Mouse (Mus musculus): ENCODE measurements at regions not wholly inside any gene's neighbourhood (a gene's known extent, or its start where the extent isn't known, plus 50 kb on each side); places are given as distances from the start of the nearest gene placed in this dataset.

DNA sequence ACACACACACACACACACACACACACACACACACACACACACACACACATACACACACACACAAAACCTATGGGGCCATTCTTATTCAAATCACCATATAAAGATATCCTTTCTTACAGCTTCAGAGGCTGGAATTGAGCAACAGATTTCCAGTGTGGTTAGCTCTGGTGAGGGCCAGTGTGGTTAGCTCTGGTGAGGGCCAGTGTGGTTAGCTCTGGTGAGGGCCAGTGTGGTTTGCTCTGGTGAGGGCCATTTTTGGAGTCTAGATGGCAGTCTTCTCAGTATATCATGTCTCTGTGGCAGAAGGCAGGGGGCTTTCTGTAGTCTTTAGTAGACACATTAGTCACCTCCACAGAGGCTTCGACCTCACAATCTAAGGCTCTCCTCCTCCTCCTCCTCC lies 191.5 kb upstream of the 9630041A04Rik start:
- no peak for DNase-seq (ENCODE audit: extremely low read depth, low read depth, low spot score)

GRCm38 (mm10) chr9:101649816-101650215 lies 211.8 kb upstream of the 9630041A04Rik start:
- no peak for DNase-seq (ENCODE audit: extremely low read depth, low read depth, low spot score)

GRCm38 (mm10) chr9:101641524-101641923 lies 220.1 kb upstream of the 9630041A04Rik start:
- no peak for DNase-seq (ENCODE audit: extremely low read depth, low read depth, low spot score)

- no peak for DNase-seq (ENCODE audit: extremely low read depth, low read depth, low spot score)
Observed at GRCm38 (mm10) chr9:101640598-101640997, 221.0 kb upstream of the 9630041A04Rik start.

GRCm38 (mm10) chr9:101616261-101616660 lies 245.4 kb upstream of the 9630041A04Rik start:
- no peak for DNase-seq (ENCODE audit: extremely low read depth, low read depth, low spot score)

DNA sequence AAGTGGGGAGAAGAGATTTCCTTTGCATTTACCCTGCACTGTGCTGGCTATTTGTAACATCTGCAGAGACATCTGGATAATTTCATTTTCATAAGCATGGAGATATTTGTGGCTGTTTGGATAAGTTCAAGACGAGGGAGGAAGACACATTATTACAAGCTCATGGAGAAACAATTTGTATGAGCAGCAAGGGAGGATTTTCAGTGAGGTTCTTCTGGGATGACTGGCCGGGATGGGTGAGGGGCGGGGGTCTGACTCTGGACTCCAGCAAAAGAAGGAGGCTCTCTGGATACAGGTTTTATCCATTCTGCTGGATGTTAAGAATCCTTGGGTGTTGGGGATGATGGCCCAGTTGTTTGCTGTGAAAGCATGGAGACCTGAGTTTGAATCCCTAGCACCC lies 246.5 kb upstream of the 9630041A04Rik start:
- no peak for DNase-seq (ENCODE audit: extremely low read depth, low read depth, low spot score)

DNA sequence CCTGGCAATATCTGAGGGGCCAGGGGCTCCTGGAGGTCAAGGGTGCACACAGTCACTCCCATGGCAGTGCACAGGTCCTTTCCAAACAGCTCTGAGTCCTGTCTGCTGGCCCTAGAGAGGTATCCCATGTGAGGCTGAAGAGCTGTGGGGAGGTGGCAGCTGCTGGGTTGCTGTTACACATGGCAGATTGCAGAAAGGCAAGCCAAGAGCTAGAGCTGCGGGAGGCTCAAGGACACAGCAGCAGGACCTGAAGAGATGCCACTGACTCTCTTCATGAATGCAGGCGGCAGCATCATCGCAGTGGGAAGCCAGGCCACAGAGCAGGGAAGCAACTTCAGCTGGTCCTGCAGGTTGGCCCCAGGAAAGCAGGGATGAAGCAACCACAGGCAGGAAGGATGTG lies 247.7 kb upstream of the 9630041A04Rik start:
- DNase-seq (ENCODE audit: extremely low read depth, low read depth, low spot score) = no peak

DNA sequence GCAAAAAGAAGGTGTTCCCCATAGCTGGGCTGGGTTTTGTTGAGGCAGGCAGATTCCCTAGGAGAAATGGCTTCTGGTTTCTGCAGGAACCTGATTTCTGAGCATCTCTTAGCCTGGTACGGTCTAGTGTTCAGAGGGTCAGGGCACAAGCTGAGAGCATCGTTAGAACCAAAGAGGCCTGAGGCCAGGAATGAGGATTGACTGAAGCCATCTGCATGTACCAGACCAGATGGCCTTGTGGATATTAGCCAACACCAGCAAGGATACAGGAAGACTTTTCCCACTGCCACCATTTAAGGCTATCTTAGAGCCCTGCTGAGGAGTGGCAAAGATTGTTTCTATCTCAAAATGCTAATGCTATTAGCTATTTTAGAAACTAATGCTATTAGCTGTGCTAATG lies 248.2 kb upstream of the 9630041A04Rik start:
- no peak for DNase-seq (ENCODE audit: extremely low read depth, low read depth, low spot score)

DNA sequence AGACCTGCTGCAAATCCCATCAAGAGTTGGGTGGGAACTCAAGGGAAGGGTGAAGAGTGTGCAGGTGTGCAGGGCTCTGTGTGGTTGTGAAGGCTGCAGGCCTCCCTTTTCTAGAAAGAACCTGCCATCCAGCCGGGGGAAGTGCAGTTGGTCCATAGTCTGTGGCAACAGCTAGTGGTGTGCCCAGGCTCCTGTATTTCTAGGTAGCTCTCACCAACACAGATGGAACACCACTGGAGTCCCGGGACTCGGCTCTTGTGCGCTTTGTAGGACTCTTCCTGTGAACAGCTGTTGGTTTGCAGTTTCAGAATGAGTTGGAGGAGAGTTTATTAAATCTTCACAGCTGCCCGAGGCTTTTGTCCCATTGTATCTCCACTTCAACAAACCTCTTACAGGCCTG lies 248.7 kb upstream of the 9630041A04Rik start:
- DNase-seq (ENCODE audit: extremely low read depth, low read depth, low spot score) = no peak

DNA sequence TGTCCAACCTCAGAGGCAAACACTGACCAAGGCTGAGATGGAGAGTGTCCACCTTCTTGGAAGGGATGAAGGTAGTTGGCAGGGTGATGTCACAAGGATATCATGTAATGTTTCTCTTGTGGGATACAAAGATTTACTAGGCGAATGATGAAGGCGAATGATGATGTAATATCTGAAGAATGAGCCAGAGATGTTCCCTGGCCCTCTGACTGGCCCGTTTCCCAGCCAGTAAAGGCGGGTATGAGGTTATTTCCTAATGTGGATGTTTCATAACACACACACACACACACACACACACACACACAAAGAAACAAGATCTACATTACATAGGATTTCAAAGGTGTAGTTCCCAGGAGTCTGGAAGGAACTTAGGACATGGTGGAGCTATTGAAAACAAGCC lies 249.1 kb upstream of the 9630041A04Rik start:
- no peak for DNase-seq (ENCODE audit: extremely low read depth, low read depth, low spot score)

- no peak for DNase-seq (ENCODE audit: extremely low read depth, low read depth, low spot score)
Observed at GRCm38 (mm10) chr9:101611481-101611880, 250.2 kb upstream of the 9630041A04Rik start.

GRCm38 (mm10) chr9:101610806-101611443 lies 250.7 kb upstream of the 9630041A04Rik start:
- DNase-seq (ENCODE audit: extremely low read depth, low read depth, low spot score) = no peak

DNA sequence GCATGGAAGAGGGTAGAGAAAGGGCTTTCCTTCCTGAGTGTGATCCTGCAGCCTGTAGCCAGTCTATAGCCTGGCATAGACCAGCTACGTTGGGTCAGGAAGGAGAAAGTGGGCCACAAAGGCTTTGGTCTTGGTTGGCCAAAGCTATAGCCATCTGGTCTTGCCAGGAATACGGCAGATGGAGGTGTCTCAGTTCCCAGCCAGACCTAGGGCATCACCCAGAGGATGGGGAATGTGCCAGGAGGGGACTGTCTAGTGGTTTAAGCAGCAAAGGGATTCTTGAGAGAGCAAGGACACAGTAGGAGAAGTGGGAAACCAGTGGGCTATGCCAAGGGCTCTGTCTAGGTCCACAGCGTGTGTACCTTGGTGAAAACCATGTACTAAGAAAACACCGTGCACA lies 251.3 kb upstream of the 9630041A04Rik start:
- DNase-seq (ENCODE audit: extremely low read depth, low read depth, low spot score) = no peak

- no peak for DNase-seq (ENCODE audit: extremely low read depth, low read depth, low spot score)
Observed at GRCm38 (mm10) chr9:101602799-101603198, 258.8 kb upstream of the 9630041A04Rik start.

DNA sequence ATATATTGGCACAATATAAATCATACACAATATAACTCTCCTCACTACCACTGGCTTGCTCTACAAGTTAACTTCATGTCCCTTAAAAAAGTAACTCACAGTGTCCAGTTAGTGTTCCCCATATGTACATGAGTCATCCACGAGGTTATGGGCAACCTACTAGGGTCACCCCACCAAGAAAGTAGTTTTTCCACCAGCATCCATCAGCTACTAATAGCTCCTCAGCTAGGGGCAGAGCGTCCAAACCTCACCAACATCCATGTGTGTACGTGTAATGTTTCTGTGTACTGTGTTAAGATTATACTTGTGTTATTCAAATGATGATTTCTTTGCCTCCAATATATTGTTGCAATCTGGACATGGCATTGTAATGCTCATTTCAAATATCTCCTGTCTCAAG lies 264.7 kb upstream of the 9630041A04Rik start:
- DNase-seq (ENCODE audit: extremely low read depth, low read depth, low spot score) = no peak

- no peak for DNase-seq (ENCODE audit: extremely low read depth, low read depth, low spot score)
Observed at GRCm38 (mm10) chr9:101595101-101595650, 266.5 kb upstream of the 9630041A04Rik start.

GRCm38 (mm10) chr9:101592621-101593020 lies 269.0 kb upstream of the 9630041A04Rik start:
- no peak for DNase-seq (ENCODE audit: extremely low read depth, low read depth, low spot score)

GRCm38 (mm10) chr9:101591681-101592080 lies 270.0 kb upstream of the 9630041A04Rik start:
- no peak for DNase-seq (ENCODE audit: extremely low read depth, low read depth, low spot score)

GRCm38 (mm10) chr9:101590310-101590709 lies 271.3 kb upstream of the 9630041A04Rik start:
- DNase-seq (ENCODE audit: extremely low read depth, low read depth, low spot score) = no peak

- DNase-seq (ENCODE audit: extremely low read depth, low read depth, low spot score) = no peak
Observed at GRCm38 (mm10) chr9:101581064-101581463, 280.6 kb upstream of the 9630041A04Rik start.

DNA sequence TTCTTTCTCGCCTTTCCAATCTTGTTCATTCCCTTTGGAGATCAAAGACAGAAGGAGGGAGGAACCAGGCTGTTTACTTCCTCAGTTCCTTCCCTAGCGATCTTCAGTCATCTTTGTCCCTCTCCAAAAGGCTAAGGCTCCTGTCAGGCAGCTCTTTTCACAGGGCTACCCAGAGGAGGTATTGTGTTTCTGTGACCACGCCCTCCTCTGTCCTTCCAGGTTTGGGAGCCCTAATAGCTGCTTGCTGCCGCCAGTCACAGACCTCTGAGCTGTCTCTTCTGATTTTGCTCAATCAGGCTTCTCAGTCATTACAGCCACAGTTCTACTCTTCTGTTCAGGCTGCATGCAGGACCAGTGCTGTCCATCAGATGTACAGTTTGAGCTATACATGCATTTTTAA lies 290.9 kb upstream of the 9630041A04Rik start:
- no peak for DNase-seq (ENCODE audit: extremely low read depth, low read depth, low spot score)

DNA sequence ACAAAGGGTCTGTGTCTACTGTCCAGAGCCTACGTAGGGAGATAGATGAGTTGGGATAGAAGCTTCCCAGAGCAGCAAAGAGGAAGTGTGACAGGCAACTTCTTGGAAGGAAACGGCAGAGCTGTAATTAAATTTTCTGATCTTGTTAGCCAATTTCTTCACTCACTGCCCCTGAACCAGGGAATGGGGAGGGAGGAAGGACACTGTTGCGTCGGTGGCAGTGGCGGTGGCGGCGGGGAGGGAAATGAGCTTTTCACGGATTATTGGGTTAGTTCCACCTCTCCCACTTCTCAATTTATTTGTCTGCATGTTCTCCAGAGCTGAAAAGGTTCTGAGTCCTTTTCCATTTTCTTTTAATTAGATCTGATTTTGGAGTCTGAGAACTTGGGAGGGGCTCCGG lies 298.4 kb upstream of the 9630041A04Rik start:
- DNase-seq (ENCODE audit: extremely low read depth, low read depth, low spot score) = no peak

DNA sequence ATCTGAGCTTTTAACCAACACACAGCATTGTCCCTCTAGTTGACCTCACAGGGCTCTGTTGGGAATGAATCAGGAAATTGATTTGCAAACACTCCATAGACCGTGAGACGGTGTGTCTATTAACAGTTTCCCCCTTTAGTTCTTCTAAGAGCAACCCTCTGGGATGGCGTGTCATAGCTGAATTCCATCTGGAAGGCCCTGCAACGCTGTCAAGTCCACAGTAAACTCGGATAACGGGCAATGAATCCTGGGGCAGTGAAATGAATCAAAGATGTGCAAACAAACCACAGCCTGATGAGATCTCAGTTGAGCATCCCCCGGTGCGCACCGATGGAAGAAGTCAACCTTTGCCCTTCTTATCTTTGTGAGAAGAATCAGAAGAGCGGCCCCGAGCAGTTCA lies 302.3 kb upstream of the 9630041A04Rik start:
- DNase-seq (ENCODE audit: extremely low read depth, low read depth, low spot score) = no peak

Measured in fat pad, adult 2 months (tissue).